Mouse (Mus musculus): Measurements from ENCODE around the gene Gm5460.

Gm5460 gene

GRCm38 (mm10) chr14:34016381-34016780 lies at the start of gene Gm5460:
Gm5460 (plus strand) TSS chr14:34016758.
- no peak for DNase-seq (ENCODE audit: extremely low spot score, low read depth, low spot score)

GRCm38 (mm10) chr14:33972679-33973078 lies 43.9 kb upstream of the Gm5460 start:
- DNase-seq (ENCODE audit: extremely low spot score, low read depth, low spot score), result no peak

- DNase-seq (ENCODE audit: extremely low spot score, low read depth, low spot score), result no peak
Observed at GRCm38 (mm10) chr14:33974752-33975151, 41.8 kb upstream of the Gm5460 start.

- DNase-seq (ENCODE audit: extremely low spot score, low read depth, low spot score), result no peak
Observed at GRCm38 (mm10) chr14:33977748-33978147, 38.8 kb upstream of the Gm5460 start.

- peak; percentile 12 for DNase-seq (ENCODE audit: extremely low spot score, low read depth, low spot score)
Observed at GRCm38 (mm10) chr14:33978604-33979059, 37.9 kb upstream of the Gm5460 start, which contains the start of gene Zfp488. Zfp488 (minus strand) TSS chr14:33978764.

GRCm38 (mm10) chr14:33989201-33989600 lies 27.4 kb upstream of the Gm5460 start:
- no peak for DNase-seq (ENCODE audit: extremely low spot score, low read depth, low spot score)

- DNase-seq (ENCODE audit: extremely low spot score, low read depth, low spot score), result no peak
Observed at GRCm38 (mm10) chr14:33991971-33992370, 24.6 kb upstream of the Gm5460 start.

GRCm38 (mm10) chr14:33993051-33993450 lies 23.5 kb upstream of the Gm5460 start:
- DNase-seq (ENCODE audit: extremely low spot score, low read depth, low spot score), result no peak

GRCm38 (mm10) chr14:33993521-33994289 lies 22.9 kb upstream of the Gm5460 start:
- DNase-seq (ENCODE audit: extremely low spot score, low read depth, low spot score), result no peak

GRCm38 (mm10) chr14:33997427-33997826 lies 19.1 kb upstream of the Gm5460 start:
- DNase-seq (ENCODE audit: extremely low spot score, low read depth, low spot score), result no peak

- DNase-seq (ENCODE audit: extremely low spot score, low read depth, low spot score), result no peak
Observed at GRCm38 (mm10) chr14:34000076-34000475, 16.5 kb upstream of the Gm5460 start.

GRCm38 (mm10) chr14:34001445-34001844 lies 15.1 kb upstream of the Gm5460 start:
- no peak for DNase-seq (ENCODE audit: extremely low spot score, low read depth, low spot score)

GRCm38 (mm10) chr14:34002358-34002757 lies 14.2 kb upstream of the Gm5460 start:
- no peak for DNase-seq (ENCODE audit: extremely low spot score, low read depth, low spot score)

GRCm38 (mm10) chr14:34015063-34015462 lies 1.5 kb upstream of the Gm5460 start, which contains the start of gene Gm30083:
Gm30083 (minus strand) TSS chr14:34015182.
- DNase-seq (ENCODE audit: extremely low spot score, low read depth, low spot score), result no peak

GRCm38 (mm10) chr14:34016938-34017337 lies 380 bp downstream of the Gm5460 start:
- DNase-seq (ENCODE audit: extremely low spot score, low read depth, low spot score), result no peak

GRCm38 (mm10) chr14:34026710-34027109 lies 10.2 kb downstream of the Gm5460 start:
- no peak for DNase-seq (ENCODE audit: extremely low spot score, low read depth, low spot score)

GRCm38 (mm10) chr14:34033841-34034610 lies 17.5 kb downstream of the Gm5460 start:
- no peak for DNase-seq (ENCODE audit: extremely low spot score, low read depth, low spot score)

GRCm38 (mm10) chr14:34041241-34041640 lies 24.7 kb downstream of the Gm5460 start:
- no peak for DNase-seq (ENCODE audit: extremely low spot score, low read depth, low spot score)

GRCm38 (mm10) chr14:34043341-34043740 lies 26.8 kb downstream of the Gm5460 start:
- no peak for DNase-seq (ENCODE audit: extremely low spot score, low read depth, low spot score)

GRCm38 (mm10) chr14:34050101-34050779 lies 33.7 kb downstream of the Gm5460 start:
- DNase-seq (ENCODE audit: extremely low spot score, low read depth, low spot score), result no peak

GRCm38 (mm10) chr14:34052516-34052915 lies 36.0 kb downstream of the Gm5460 start, which contains the start of gene Antxrl:
Antxrl (plus strand) TSS chr14:34052707.
- no peak for DNase-seq (ENCODE audit: extremely low spot score, low read depth, low spot score)

Measured in hindlimb bud, embryonic 11.5 days (tissue).